Mouse (Mus musculus) hindbrain, postnatal 0 days (tissue): Measurements from ENCODE around the gene Wnt6. TPM values are rescaled to one million over a fixed set of nuclear protein-coding genes. Genes with fewer than 3 reads are reported as not detected.

Experiments
- ATAC-seq: fragments of 200-750 bp; cut with Nextera tagmentation; 2 replicates; pipeline ENCODE4 v1.8.0; 2017; ENCODE audit warnings: mild to moderate bottlenecking, moderate TSS enrichment, moderate library complexity
- DNase-seq: peaks from one replicate; pipeline ENCODE4 v3.0.0-alpha.2; 2015; ENCODE audit warnings: low spot score
- H3K27ac ChIP-seq: fragments of 300-500 bp; sonication (generic); 2 replicates; pipeline ENCODE4 v1.5.1; 2014; ENCODE audit warnings: mild to moderate bottlenecking
- H3K27me3 ChIP-seq: fragments of 300-500 bp; sonication (generic); 2 replicates; pipeline ENCODE4 v1.6.1; 2014; ENCODE audit warnings: low read length, mixed read lengths; ENCODE audit not compliant: insufficient read depth
- H3K36me3 ChIP-seq: fragments of 300-500 bp; sonication (generic); 2 replicates; pipeline ENCODE4 v1.6.1; 2014; ENCODE audit warnings: low read length, mixed read lengths; ENCODE audit not compliant: insufficient read depth
- H3K4me1 ChIP-seq: fragments of 300-500 bp; sonication (generic); 2 replicates; pipeline ENCODE4 v1.6.1; 2014; ENCODE audit warnings: antibody characterized with exemption, low read length, mixed read lengths; ENCODE audit not compliant: insufficient read depth
- H3K4me2 ChIP-seq: fragments of 300-500 bp; sonication (generic); 2 replicates; pipeline ENCODE4 v1.6.1; 2014; ENCODE audit warnings: low read depth, mild to moderate bottlenecking, low read length, moderate library complexity, mixed read lengths
- H3K4me3 ChIP-seq: fragments of 300-500 bp; sonication (generic); 2 replicates; pipeline ENCODE4 v1.5.1; 2014; ENCODE audit warnings: low read length
- H3K9ac ChIP-seq: fragments of 300-500 bp; sonication (generic); replicated peaks from 2 replicates; pipeline ENCODE4 v1.6.1; 2014; ENCODE audit warnings: mild to moderate bottlenecking, low read length, moderate library complexity, mixed read lengths
- H3K9me3 ChIP-seq: fragments of 300-500 bp; sonication (generic); 2 replicates; pipeline ENCODE4 v1.6.1; 2016; ENCODE audit warnings: low read length, mixed read lengths
- CTCF ChIP-seq: IDR thresholded peaks from 2 replicates; pipeline ENCODE4 v1.5.1; 2016; ENCODE audit warnings: antibody characterized with exemption, control low read depth, low read depth
- WGBS: fragments of 180-500 bp; shearing (Covaris S2); extraction: QIAGEN DNeasy Blood & Tissue Kit; methylation state at CpG from one replicate; pipeline ENCODE4 v1.1.7; 2014; 5-methylcytosine and 5-hydroxymethylcytosine counted together
- polyA plus RNA-seq: library from polyadenylated mRNA; unstranded; fragments of >200 nt; fragmentation: Nextera tagmentation; extraction: Ambion mirVana; gene quantifications from 2 replicates; pipeline ENCODE4 v1.2.1, GENCODE M21; 2015
- total RNA-seq: library from RNA; depleted of rRNA; stranded (reverse); fragments of >200 nt; gene quantifications from 2 replicates; pipeline ENCODE4 v1.2.3, GENCODE M21; 2014; rRNA removed

Gene Wnt6
- total RNA-seq: 5.9 and 11.2 TPM in 2 replicates
- 6.7 and 7.4 TPM in 2 replicates for polyA plus RNA-seq

- H3K27ac ChIP-seq: no peak within 1 kb of the TSS
- peak within 1 kb of the TSS; percentile 75 for H3K4me2 ChIP-seq
- WGBS: 0% methylated on average over 3 of the region's 8 CpGs
- ATAC-seq (no peak), DNase-seq (no peak)
- no peaks in the 10 kb centered on the region for H3K36me3 ChIP-seq
- peak within 1 kb of the TSS; percentile 40 for H3K4me3 ChIP-seq
- no peak for TF ChIP-seq CTCF
- peaks cover 53% of the 10 kb centered on the region for H3K27me3 ChIP-seq
- no peaks in the 10 kb centered on the region for H3K9me3 ChIP-seq
- H3K4me1 ChIP-seq: 0 out of 2 replicates have a peak, but pooled peaks cover 9% of the 10 kb centered on the region
- 0 out of 2 replicates have a peak within 1 kb of the TSS, but pooled peaks have one; percentile 13 for H3K9ac ChIP-seq
Observed at GRCm38 (mm10) chr1:74771845-74771930, at the start of gene Wnt6. Gene Wnt6, plus strand, starts transcription at chr1:74771892.

- no peaks in the 10 kb centered on the region for H3K9me3 ChIP-seq
- no peak overlapping the region for H3K9ac ChIP-seq
- H3K27me3 ChIP-seq: no peaks in the 10 kb centered on the region
- DNase-seq: peak; percentile 15
- H3K27ac ChIP-seq: no peak overlapping the region
- 77% methylated on average over 2 of the region's 2 CpGs for WGBS
- no peaks in the 10 kb centered on the region for H3K36me3 ChIP-seq
- H3K4me3 ChIP-seq: no peak overlapping the region
- H3K4me1 ChIP-seq: no peaks in the 10 kb centered on the region
- H3K4me2 ChIP-seq: no peak overlapping the region
- peak; percentile 48 for TF ChIP-seq CTCF
- ATAC-seq: no peak
Observed at GRCm38 (mm10) chr1:74723748-74724147, 47.9 kb upstream of the Wnt6 start.

GRCm38 (mm10) chr1:74726114-74726513, 45.6 kb upstream of the Wnt6 start:
- Histone ChIP-seq H3K4me2 (no peak overlapping the region), H3K9ac (no peak overlapping the region), H3K4me1 (no peaks in the 10 kb centered on the region), H3K27me3 (no peaks in the 10 kb centered on the region), H3K4me3 (no peak overlapping the region), H3K9me3 (no peaks in the 10 kb centered on the region), H3K36me3 (no peaks in the 10 kb centered on the region), H3K27ac (no peak overlapping the region)
- no peak for TF ChIP-seq CTCF
- DNase-seq (no peak), ATAC-seq (no peak)
- 84% methylated on average over 5 of the region's 5 CpGs for WGBS

GRCm38 (mm10) chr1:74726674-74727073, 45.0 kb upstream of the Wnt6 start:
- H3K9ac ChIP-seq: no peak overlapping the region
- DNase-seq: no peak
- TF ChIP-seq CTCF: no peak
- H3K4me3 ChIP-seq: no peak overlapping the region
- H3K9me3 ChIP-seq: no peaks in the 10 kb centered on the region
- no peaks in the 10 kb centered on the region for H3K36me3 ChIP-seq
- H3K27me3 ChIP-seq: no peaks in the 10 kb centered on the region
- H3K4me2 ChIP-seq: no peak overlapping the region
- H3K27ac ChIP-seq: no peak overlapping the region
- WGBS: 83% methylated on average over 5 of the region's 5 CpGs
- ATAC-seq: no peak
- H3K4me1 ChIP-seq: no peaks in the 10 kb centered on the region

- DNase-seq (no peak), ATAC-seq (no peak)
- H3K27me3 ChIP-seq: no peaks in the 10 kb centered on the region
- H3K4me2 ChIP-seq: no peak overlapping the region
- WGBS: 84% methylated on average over 8 of the region's 8 CpGs
- no peak overlapping the region for H3K4me3 ChIP-seq
- H3K9ac ChIP-seq: no peak overlapping the region
- no peaks in the 10 kb centered on the region for H3K36me3 ChIP-seq
- no peaks in the 10 kb centered on the region for H3K4me1 ChIP-seq
- H3K27ac ChIP-seq: no peak overlapping the region
- H3K9me3 ChIP-seq: no peaks in the 10 kb centered on the region
- no peak for TF ChIP-seq CTCF
Observed at GRCm38 (mm10) chr1:74728446-74728845, 43.2 kb upstream of the Wnt6 start.

GRCm38 (mm10) chr1:74736977-74737376, 34.7 kb upstream of the Wnt6 start:
- no peaks in the 10 kb centered on the region for H3K4me1 ChIP-seq
- H3K27ac ChIP-seq: no peak overlapping the region
- no peak overlapping the region for H3K4me3 ChIP-seq
- ATAC-seq (no peak), DNase-seq (no peak)
- 92% methylated on average over 12 of the region's 12 CpGs for WGBS
- H3K4me2 ChIP-seq: no peak overlapping the region
- H3K36me3 ChIP-seq: no peaks in the 10 kb centered on the region
- H3K9ac ChIP-seq: no peak overlapping the region
- TF ChIP-seq CTCF: no peak
- H3K27me3 ChIP-seq: no peaks in the 10 kb centered on the region
- H3K9me3 ChIP-seq: no peaks in the 10 kb centered on the region

GRCm38 (mm10) chr1:74737500-74737899, 34.2 kb upstream of the Wnt6 start:
- H3K27me3 ChIP-seq: no peaks in the 10 kb centered on the region
- no peaks in the 10 kb centered on the region for H3K36me3 ChIP-seq
- ATAC-seq (no peak), DNase-seq (no peak)
- TF ChIP-seq CTCF: no peak
- no peak overlapping the region for H3K4me3 ChIP-seq
- no peaks in the 10 kb centered on the region for H3K9me3 ChIP-seq
- H3K4me1 ChIP-seq: no peaks in the 10 kb centered on the region
- no peak overlapping the region for H3K4me2 ChIP-seq
- no peak overlapping the region for H3K27ac ChIP-seq
- 77% methylated on average over 7 of the region's 7 CpGs for WGBS
- no peak overlapping the region for H3K9ac ChIP-seq
